Mouse (Mus musculus) liver, adult 2 months (tissue): ENCODE results near the gene Cacna1c. TPM values are rescaled to one million over a fixed set of nuclear protein-coding genes. Genes with fewer than 3 reads are reported as not detected.

ENCODE experiments used
- DNase-seq: peaks from one replicate; pipeline ENCODE4 v3.0.0-alpha.2; 2011; ENCODE audit warnings: low read depth, low spot score; ENCODE audit errors: extremely low read depth
- H3K27ac ChIP-seq: fragments of 200-500 bp; replicated peaks from 2 replicates; pipeline ENCODE4 v1.5.1; 2012; ENCODE audit warnings: low read depth, mild to moderate bottlenecking, control low read depth, inconsistent platforms, low read length; ENCODE audit not compliant: insufficient read depth
- H3K27me3 ChIP-seq: fragments of 200-500 bp; 2 replicates; pipeline ENCODE4 v1.6.1; 2012; ENCODE audit warnings: mild to moderate bottlenecking, moderate library complexity, low read length, inconsistent platforms; ENCODE audit not compliant: control insufficient read depth, insufficient read depth
- H3K36me3 ChIP-seq: fragments of 200-500 bp; 2 replicates; pipeline ENCODE4 v1.6.1; 2012; ENCODE audit warnings: low read length, inconsistent platforms; ENCODE audit not compliant: control insufficient read depth, insufficient read depth
- H3K4me1 ChIP-seq: fragments of 200-500 bp; 2 replicates; pipeline ENCODE4 v1.6.1; 2011; ENCODE audit warnings: low read length; ENCODE audit not compliant: control insufficient read depth, insufficient read depth
- H3K4me3 ChIP-seq: fragments of 200-500 bp; 2 replicates; pipeline ENCODE4 v1.5.1; 2011; ENCODE audit warnings: low read depth, mild to moderate bottlenecking, control low read depth, low read length, moderate library complexity; ENCODE audit not compliant: insufficient read depth
- H3K79me2 ChIP-seq: fragments of 200-500 bp; 2 replicates; pipeline ENCODE4 v1.6.1; 2012; ENCODE audit warnings: inconsistent platforms, mild to moderate bottlenecking, low read length, moderate library complexity; ENCODE audit not compliant: control insufficient read depth, insufficient read depth
- H3K9ac ChIP-seq: fragments of 200-500 bp; 2 replicates; pipeline ENCODE4 v1.6.1; 2012; ENCODE audit warnings: low read depth, mild to moderate bottlenecking, control low read depth, inconsistent platforms, low read length
- CTCF ChIP-seq: fragments of 200-500 bp; IDR thresholded peaks from 2 replicates; pipeline ENCODE4 v1.5.1; 2011; ENCODE audit warnings: low read depth, low read length, control low read depth
- POLR2A ChIP-seq: fragments of 200-500 bp; IDR thresholded peaks from 2 replicates; pipeline ENCODE4 v1.6.1; 2011; ENCODE audit warnings: low read length, control low read depth; ENCODE audit not compliant: insufficient read depth; ENCODE audit errors: extremely low read depth
- WGBS: fragments of 180-500 bp; shearing (Covaris S2); methylation state at CpG from one replicate; pipeline ENCODE4 v1.1.7; 2018; 5-methylcytosine and 5-hydroxymethylcytosine counted together
- polyA plus RNA-seq: library from polyadenylated mRNA; depleted of rRNA; stranded (reverse); fragments of >200 nt; gene quantifications from 2 replicates; pipeline ENCODE4 v1.2.3, GENCODE M21; 2012
- total RNA-seq: library from RNA; depleted of rRNA; stranded (reverse); fragments of >200 nt; gene quantifications from 2 replicates; pipeline ENCODE4 v1.2.3, GENCODE M21; 2014

The Cacna1c gene
- total and polyA plus RNA-seq, 2 experiments, result 0.09 to 0.18 TPM

- Histone ChIP-seq H3K27me3 (no peaks in the 10 kb centered on the region), H3K9ac (no peak overlapping the region), H3K36me3 (no peaks in the 10 kb centered on the region), H3K27ac (no peak overlapping the region), H3K4me3 (no peak overlapping the region), H3K79me2 (no peaks in the 10 kb centered on the region), H3K4me1 (no peaks in the 10 kb centered on the region)
- DNase-seq, result no peak
- 84% methylated on average over 14 of the region's 14 CpGs for WGBS
- TF ChIP-seq CTCF (no peak), POLR2A (no peak)
These were observed 122.7 kb downstream of the Cacna1c start for GRCm38 (mm10) chr6:119073419-119074071.

GRCm38 (mm10) chr6:119072772-119073171 lies 123.4 kb downstream of the Cacna1c start:
- Histone ChIP-seq H3K9ac (no peak overlapping the region), H3K79me2 (no peaks in the 10 kb centered on the region), H3K36me3 (no peaks in the 10 kb centered on the region), H3K27ac (no peak overlapping the region), H3K4me1 (no peaks in the 10 kb centered on the region), H3K27me3 (no peaks in the 10 kb centered on the region), H3K4me3 (no peak overlapping the region)
- DNase-seq, result no peak
- TF ChIP-seq CTCF (no peak), POLR2A (no peak)
- 83% methylated on average over 7 of the region's 7 CpGs for WGBS

GRCm38 (mm10) chr6:119070771-119071170 lies 125.4 kb downstream of the Cacna1c start:
- WGBS, result 84% methylated on average over 4 of the region's 4 CpGs
- no peaks in the 10 kb centered on the region for H3K36me3 ChIP-seq
- H3K79me2 ChIP-seq, result no peaks in the 10 kb centered on the region
- no peak for DNase-seq
- no peak overlapping the region for H3K9ac ChIP-seq
- no peak for TF ChIP-seq POLR2A
- TF ChIP-seq CTCF, result no peak
- no peaks in the 10 kb centered on the region for H3K27me3 ChIP-seq
- no peak overlapping the region for H3K27ac ChIP-seq
- H3K4me3 ChIP-seq, result no peak overlapping the region
- no peaks in the 10 kb centered on the region for H3K4me1 ChIP-seq

GRCm38 (mm10) chr6:119070351-119070750 lies 125.9 kb downstream of the Cacna1c start:
- DNase-seq, result no peak
- H3K27me3 ChIP-seq, result no peaks in the 10 kb centered on the region
- H3K9ac ChIP-seq, result no peak overlapping the region
- H3K36me3 ChIP-seq, result no peaks in the 10 kb centered on the region
- H3K4me3 ChIP-seq, result no peak overlapping the region
- WGBS, result 87% methylated on average over 3 of the region's 3 CpGs
- TF ChIP-seq POLR2A, result no peak
- no peak for TF ChIP-seq CTCF
- no peak overlapping the region for H3K27ac ChIP-seq
- H3K4me1 ChIP-seq, result no peaks in the 10 kb centered on the region
- H3K79me2 ChIP-seq, result no peaks in the 10 kb centered on the region

- H3K36me3 ChIP-seq, result no peaks in the 10 kb centered on the region
- H3K4me3 ChIP-seq, result no peak overlapping the region
- H3K9ac ChIP-seq, result no peak overlapping the region
- H3K79me2 ChIP-seq, result no peaks in the 10 kb centered on the region
- H3K27ac ChIP-seq, result no peak overlapping the region
- no peak for TF ChIP-seq CTCF
- TF ChIP-seq POLR2A, result no peak
- H3K27me3 ChIP-seq, result no peaks in the 10 kb centered on the region
- DNase-seq, result no peak
- H3K4me1 ChIP-seq, result no peaks in the 10 kb centered on the region
- WGBS, result 79% methylated on average over 5 of the region's 5 CpGs
These were observed 127.1 kb downstream of the Cacna1c start for GRCm38 (mm10) chr6:119069145-119069544.

- H3K4me1 ChIP-seq, result no peaks in the 10 kb centered on the region
- TF ChIP-seq POLR2A, result no peak
- no peak for TF ChIP-seq CTCF
- whole genome bisulfite sequencing, result 74% methylated on average over 4 of the region's 4 CpGs
- H3K79me2 ChIP-seq, result no peaks in the 10 kb centered on the region
- no peak overlapping the region for H3K9ac ChIP-seq
- no peak for DNase-seq
- no peaks in the 10 kb centered on the region for H3K36me3 ChIP-seq
- H3K27ac ChIP-seq, result no peak overlapping the region
- no peaks in the 10 kb centered on the region for H3K27me3 ChIP-seq
- no peak overlapping the region for H3K4me3 ChIP-seq
These were observed 127.6 kb downstream of the Cacna1c start for GRCm38 (mm10) chr6:119068650-119069049.
